Mouse (Mus musculus): ENCODE data around the gene Trmu.

GRCm38 (mm10) chr15:85897113-85897512, 18.0 kb downstream of the Trmu start:
- no peak for TF ChIP-seq MYOD1 (IDR thresholded peaks at IDR 0.05; ENCODE audit: control insufficient read depth, insufficient read length, low read depth)
- TF ChIP-seq CTCF (IDR thresholded peaks at IDR 0.05; ENCODE audit: control insufficient read depth, insufficient read depth, insufficient read length) = no peak
